Mouse (Mus musculus): ENCODE data around the gene Sptbn4. TPM values are rescaled to one million over a fixed set of nuclear protein-coding genes. Genes with fewer than 3 reads are reported as not detected.
A peak's percentile ranks its signal among the peaks of the same experiment; 100 is the strongest.

Sptbn4 gene
- polyA plus RNA-seq, 1 experiment from 2014 or later = 0.28 TPM

- H3K4me1 ChIP-seq (ENCODE audit: control insufficient read depth, insufficient read depth, low read length) = peaks cover 3% of the 10 kb centered on the region
- no peak overlapping the region for H3K27ac ChIP-seq (replicated peaks; ENCODE audit: low read depth, low read length)
- DNase-seq (ENCODE audit: low spot score) (peak; percentile 60), ATAC-seq (replicated peaks; ENCODE audit: insufficient number of reproducible peaks, low FRiP score, low TSS enrichment, low read depth) (no peak; the same call in 1 of the 2 replicates)
- peaks cover 11% of the 10 kb centered on the region for H3K27me3 ChIP-seq (ENCODE audit: control insufficient read depth, insufficient read depth, low read length)
- peak overlapping the region; percentile 19; the same call in 1 of the 2 replicates for H3K4me3 ChIP-seq (ENCODE audit: low read depth, low read length)
- WGBS = 9% methylated on average over 28 of the region's 28 CpGs
- peak overlapping the region; percentile 48 for H3K4me2 ChIP-seq (ENCODE audit: low read depth, low read length)
- no peak overlapping the region for H3K9ac ChIP-seq (replicated peaks; ENCODE audit: low read length)
- H3K9me3 ChIP-seq (replicated peaks; ENCODE audit: control insufficient read depth, low read length) = peaks cover 1% of the 10 kb centered on the region; the same call in 1 of the 2 replicates
- no peaks in the 10 kb centered on the region for H3K36me3 ChIP-seq (replicated peaks; ENCODE audit: control insufficient read depth, insufficient read depth, low read depth, low read length)
These were observed 138.5 kb downstream of the Sptbn4 start for GRCm38 (mm10) chr7:27308821-27309549.

DNA sequence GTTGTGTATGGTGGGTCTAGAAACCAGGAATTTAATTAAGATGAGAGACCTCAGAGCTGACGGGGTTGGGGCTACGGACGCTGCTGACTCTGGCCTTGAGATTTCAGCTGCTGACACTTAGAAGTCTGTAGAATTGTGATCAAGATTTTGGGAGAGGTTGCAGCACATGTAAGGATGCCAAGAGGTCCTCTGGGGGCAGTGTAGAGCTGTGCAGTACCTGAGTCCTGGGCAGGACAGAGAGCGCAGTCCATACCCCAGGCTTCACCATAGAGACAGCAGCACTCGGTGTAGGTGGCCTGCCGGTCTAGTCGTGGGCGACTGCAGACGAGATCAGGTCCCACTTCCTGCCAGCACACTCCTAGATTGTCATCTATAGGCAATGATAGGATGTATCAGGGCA lies 139.9 kb downstream of the Sptbn4 start:
- H3K27me3 ChIP-seq (ENCODE audit: control insufficient read depth, insufficient read depth, low read length) = peaks cover 11% of the 10 kb centered on the region
- peaks cover 3% of the 10 kb centered on the region for H3K4me1 ChIP-seq (ENCODE audit: control insufficient read depth, insufficient read depth, low read length)
- H3K4me3 ChIP-seq (ENCODE audit: low read depth, low read length) = no peak overlapping the region
- ATAC-seq (replicated peaks; ENCODE audit: insufficient number of reproducible peaks, low FRiP score, low TSS enrichment, low read depth) = no peak
- WGBS = 57% methylated on average over 9 of the region's 9 CpGs
- no peak overlapping the region for H3K9ac ChIP-seq (replicated peaks; ENCODE audit: low read length)
- H3K9me3 ChIP-seq (replicated peaks; ENCODE audit: control insufficient read depth, low read length) = no peaks in the 10 kb centered on the region
- no peak overlapping the region for H3K4me2 ChIP-seq (ENCODE audit: low read depth, low read length)
- no peak overlapping the region for H3K27ac ChIP-seq (replicated peaks; ENCODE audit: low read depth, low read length)
- no peak for DNase-seq (ENCODE audit: low spot score)
- H3K36me3 ChIP-seq (replicated peaks; ENCODE audit: control insufficient read depth, insufficient read depth, low read depth, low read length) = no peaks in the 10 kb centered on the region

Other genes starting within 250 kb of the Sptbn4 start
- 6.0 and 6.2 TPM in 2 replicates for gene Itpkc, start 219.0 kb downstream of the Sptbn4 start, polyA plus RNA-seq (2014; fragmentation: Nextera tagmentation; extraction: Ambion mirVana)
- gene Coq8b, start 214.7 kb downstream of the Sptbn4 start, polyA plus RNA-seq (2014; fragmentation: Nextera tagmentation; extraction: Ambion mirVana) = 14.4 and 14.9 TPM in 2 replicates
- gene Numbl, start 189.3 kb downstream of the Sptbn4 start, polyA plus RNA-seq (2014; fragmentation: Nextera tagmentation; extraction: Ambion mirVana) = 9.5 and 11.2 TPM in 2 replicates
- 6.3 and 6.6 TPM in 2 replicates for gene Ltbp4, start 110.0 kb downstream of the Sptbn4 start, polyA plus RNA-seq (2014; fragmentation: Nextera tagmentation; extraction: Ambion mirVana)
- 50.2 and 57.5 TPM in 2 replicates for gene Shkbp1, start 91.7 kb downstream of the Sptbn4 start, polyA plus RNA-seq (2014; fragmentation: Nextera tagmentation; extraction: Ambion mirVana)
- 0.45 TPM in 1 of 2 replicates, not detected in the other for gene Gm20479, start 90.3 kb downstream of the Sptbn4 start, polyA plus RNA-seq (2014; fragmentation: Nextera tagmentation; extraction: Ambion mirVana)
- gene Blvrb, start 292 bp upstream of the Sptbn4 start, polyA plus RNA-seq (2014; fragmentation: Nextera tagmentation; extraction: Ambion mirVana) = 33.9 and 38.2 TPM in 2 replicates
- gene Sertad3, start 26.1 kb upstream of the Sptbn4 start, polyA plus RNA-seq (2014; fragmentation: Nextera tagmentation; extraction: Ambion mirVana) = 27.2 and 27.6 TPM in 2 replicates
- 24.3 and 25.5 TPM in 2 replicates for gene Sertad1, start 39.2 kb upstream of the Sptbn4 start, polyA plus RNA-seq (2014; fragmentation: Nextera tagmentation; extraction: Ambion mirVana)
- gene Prx, start 51.6 kb upstream of the Sptbn4 start, polyA plus RNA-seq (2014; fragmentation: Nextera tagmentation; extraction: Ambion mirVana) = 1.2 and 2.2 TPM in 2 replicates
- gene Hipk4, start 75.6 kb upstream of the Sptbn4 start, polyA plus RNA-seq (2014; fragmentation: Nextera tagmentation; extraction: Ambion mirVana) = 0.22 and 0.36 TPM in 2 replicates
- 57.1 and 65.5 TPM in 2 replicates for gene Pld3, start 105.5 kb upstream of the Sptbn4 start, polyA plus RNA-seq (2014; fragmentation: Nextera tagmentation; extraction: Ambion mirVana)
- gene 2310022A10Rik, start 105.5 kb upstream of the Sptbn4 start, polyA plus RNA-seq (2014; fragmentation: Nextera tagmentation; extraction: Ambion mirVana) = 26.4 and 27.5 TPM in 2 replicates
- gene Akt2, start 143.9 kb upstream of the Sptbn4 start, polyA plus RNA-seq (2014; fragmentation: Nextera tagmentation; extraction: Ambion mirVana) = 82.8 and 83.3 TPM in 2 replicates
- gene Ttc9b, start 206.2 kb upstream of the Sptbn4 start, polyA plus RNA-seq (2014; fragmentation: Nextera tagmentation; extraction: Ambion mirVana) = 2.0 and 3.5 TPM in 2 replicates
- 5.7 and 6.9 TPM in 2 replicates for gene Map3k10, start 226.9 kb upstream of the Sptbn4 start, polyA plus RNA-seq (2014; fragmentation: Nextera tagmentation; extraction: Ambion mirVana)
- 3.9 and 5.1 TPM in 2 replicates for gene Zfp607b, start 241.7 kb upstream of the Sptbn4 start, polyA plus RNA-seq (2014; fragmentation: Nextera tagmentation; extraction: Ambion mirVana)